Mouse (Mus musculus) forebrain, embryonic 10.5 days (tissue): ENCODE measurements at regions not wholly inside any gene's neighbourhood (a gene's known extent, or its start where the extent isn't known, plus 50 kb on each side); places are given as distances from the start of the nearest gene placed in this dataset.

ENCODE experiments used
- DNase-seq: peaks from one replicate; pipeline ENCODE4 v3.0.0-alpha.2; 2017; ENCODE audit warnings: low spot score; ENCODE audit errors: extremely low spot score
- H3K27ac ChIP-seq: fragments of 300-500 bp; sonication (generic); 2 replicates; pipeline ENCODE4 v1.5.1; 2016; ENCODE audit warnings: mild to moderate bottlenecking
- H3K27me3 ChIP-seq: fragments of 300-500 bp; sonication (generic); 2 replicates; pipeline ENCODE4 v1.6.1; 2016; ENCODE audit warnings: mild to moderate bottlenecking; ENCODE audit not compliant: poor library complexity, severe bottlenecking
- H3K36me3 ChIP-seq: fragments of 300-500 bp; sonication (generic); replicated peaks from 2 replicates; pipeline ENCODE4 v1.6.1; 2016; ENCODE audit warnings: mild to moderate bottlenecking, moderate library complexity
- H3K4me1 ChIP-seq: fragments of 300-500 bp; sonication (generic); 2 replicates; pipeline ENCODE4 v1.6.1; 2016
- H3K4me3 ChIP-seq: fragments of 300-500 bp; sonication (generic); 2 replicates; pipeline ENCODE4 v1.5.1; 2016; ENCODE audit warnings: mild to moderate bottlenecking, moderate library complexity
- H3K9me3 ChIP-seq: fragments of 300-500 bp; sonication (generic); 2 replicates; pipeline ENCODE4 v1.6.1; 2016; ENCODE audit warnings: mild to moderate bottlenecking, moderate library complexity
- WGBS: fragments of 180-500 bp; shearing (Covaris S2); methylation state at CpG from one replicate; pipeline ENCODE4 v1.1.7; 2016; 5-methylcytosine and 5-hydroxymethylcytosine counted together

DNA sequence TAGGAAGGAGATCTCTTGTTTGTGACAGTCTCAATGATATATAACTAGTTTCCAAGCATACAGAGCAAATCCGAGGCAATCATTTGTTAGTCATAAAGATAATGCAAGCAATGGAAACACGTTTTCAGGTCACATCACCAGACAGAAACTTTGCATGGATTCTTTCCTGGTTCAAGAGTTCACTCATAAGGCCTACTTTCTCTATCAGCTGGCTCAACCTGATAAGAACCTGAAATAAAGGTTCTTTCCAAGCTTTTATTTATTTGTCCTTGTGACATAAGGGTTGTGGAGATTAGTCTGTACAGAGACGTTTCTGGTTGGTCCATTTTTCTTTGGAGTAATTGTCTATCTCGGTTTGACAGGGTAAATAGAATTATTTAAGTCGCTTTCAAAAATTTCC, 122.7 kb upstream of the Cdkn2b start:
- Histone ChIP-seq H3K4me3 (no peak overlapping the region), H3K27me3 (no peaks in the 10 kb centered on the region), H3K4me1 (no peaks in the 10 kb centered on the region), H3K27ac (no peak overlapping the region), H3K36me3 (no peaks in the 10 kb centered on the region), H3K9me3 (no peaks in the 10 kb centered on the region)
- no peak for DNase-seq
- 85% methylated on average over 5 of the region's 5 CpGs for WGBS

DNA sequence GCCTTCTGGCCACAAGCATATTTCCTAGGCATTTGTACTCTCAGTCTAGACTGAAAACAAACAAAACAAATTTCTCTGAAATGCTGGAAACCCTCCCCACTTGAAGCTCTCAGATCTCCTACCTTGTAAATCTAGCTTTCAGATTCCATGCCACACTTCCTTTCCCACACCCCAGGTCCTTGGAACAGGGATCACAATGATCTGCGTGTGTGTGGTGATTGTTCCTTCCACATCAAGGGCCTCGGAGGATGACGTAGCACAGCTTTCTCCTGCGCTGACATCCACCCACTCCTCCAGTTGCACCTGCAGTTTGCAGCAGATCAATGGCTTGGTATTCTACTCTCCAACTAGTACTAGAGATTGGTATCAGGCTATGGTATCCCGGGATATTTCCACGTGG, 120.7 kb upstream of the Cdkn2b start:
- Histone ChIP-seq H3K27ac (no peak overlapping the region), H3K4me3 (no peak overlapping the region), H3K36me3 (no peaks in the 10 kb centered on the region), H3K9me3 (no peaks in the 10 kb centered on the region), H3K27me3 (no peaks in the 10 kb centered on the region), H3K4me1 (peaks cover 7% of the 10 kb centered on the region)
- 90% methylated on average over 6 of the region's 6 CpGs for WGBS
- no peak for DNase-seq

DNA sequence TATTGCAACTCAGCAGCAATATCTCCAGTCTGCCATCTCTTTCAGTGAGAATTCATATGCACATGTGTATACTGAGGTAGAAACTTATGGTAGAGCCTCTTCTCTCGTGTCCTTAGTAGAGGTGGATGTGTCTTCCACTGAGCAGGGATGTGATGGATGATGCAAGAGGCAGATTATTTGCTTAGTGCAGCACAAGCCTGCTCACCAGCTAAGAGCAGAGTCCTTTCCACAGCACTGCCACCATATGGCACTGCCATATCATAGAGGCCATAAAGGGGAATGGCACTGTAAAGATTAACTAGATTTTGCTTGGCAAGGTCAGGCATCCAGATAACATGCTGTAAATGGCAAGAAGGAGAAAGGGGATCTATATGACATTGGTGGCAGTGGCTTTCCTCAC, 117.6 kb upstream of the Cdkn2b start:
- WGBS: 82% methylated on average over 1 of the region's 1 CpGs
- Histone ChIP-seq H3K4me3 (no peak overlapping the region), H3K27ac (no peak overlapping the region), H3K36me3 (no peaks in the 10 kb centered on the region), H3K27me3 (no peaks in the 10 kb centered on the region), H3K9me3 (no peaks in the 10 kb centered on the region), H3K4me1 (peaks cover 7% of the 10 kb centered on the region)
- no peak for DNase-seq

DNA sequence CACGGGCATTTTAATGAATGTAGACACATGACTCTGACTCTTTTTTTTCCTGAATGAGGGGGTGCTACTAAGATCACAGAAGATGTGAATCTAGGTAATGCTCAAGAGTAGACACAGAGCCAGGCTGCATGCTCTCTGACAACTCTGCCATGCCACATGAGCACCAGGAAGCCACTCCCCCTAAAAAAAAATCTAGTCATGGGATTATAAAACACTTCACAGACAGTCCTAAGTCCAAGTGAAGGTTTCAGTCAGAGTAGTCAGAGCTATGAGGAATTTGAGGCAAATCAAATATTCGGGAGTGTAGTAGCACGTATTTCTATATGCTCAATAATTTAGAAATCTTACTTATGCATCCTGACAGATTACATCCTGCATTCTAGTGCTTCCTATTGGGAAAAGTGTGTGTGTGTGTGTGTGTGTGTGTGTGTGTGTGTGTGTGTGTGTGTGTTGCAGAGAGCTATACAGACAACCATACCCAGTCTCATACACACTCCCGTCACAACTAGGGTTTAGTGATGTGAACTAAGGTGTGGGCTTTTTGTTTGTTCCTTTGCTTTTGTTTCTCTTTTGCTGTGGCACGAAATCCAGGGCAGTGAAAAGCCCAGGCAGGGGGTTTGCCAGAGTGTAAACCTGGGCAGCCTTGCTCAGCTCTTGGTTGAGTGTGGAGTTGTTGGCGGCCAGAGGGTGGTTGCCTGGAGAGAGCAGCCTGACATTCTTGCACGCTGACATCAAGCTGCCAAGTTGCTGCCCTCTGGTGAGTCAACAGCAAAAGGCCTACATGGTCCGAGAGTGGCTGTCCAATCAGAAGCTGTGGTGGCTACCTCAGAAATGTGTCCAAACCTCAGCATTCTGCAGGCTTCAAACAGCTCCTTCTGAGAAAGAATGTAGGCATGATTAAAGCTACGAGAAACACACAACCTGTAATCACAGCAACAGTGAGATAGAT, 116.8 kb upstream of the Cdkn2b start:
- H3K9me3 ChIP-seq: no peaks in the 10 kb centered on the region
- WGBS: 59% methylated on average over 9 of the region's 9 CpGs
- no peak overlapping the region for H3K4me3 ChIP-seq
- H3K36me3 ChIP-seq: no peaks in the 10 kb centered on the region
- peak; percentile 18 for DNase-seq
- H3K4me1 ChIP-seq: peaks cover 7% of the 10 kb centered on the region
- H3K27ac ChIP-seq: no peak overlapping the region
- no peaks in the 10 kb centered on the region for H3K27me3 ChIP-seq

DNA sequence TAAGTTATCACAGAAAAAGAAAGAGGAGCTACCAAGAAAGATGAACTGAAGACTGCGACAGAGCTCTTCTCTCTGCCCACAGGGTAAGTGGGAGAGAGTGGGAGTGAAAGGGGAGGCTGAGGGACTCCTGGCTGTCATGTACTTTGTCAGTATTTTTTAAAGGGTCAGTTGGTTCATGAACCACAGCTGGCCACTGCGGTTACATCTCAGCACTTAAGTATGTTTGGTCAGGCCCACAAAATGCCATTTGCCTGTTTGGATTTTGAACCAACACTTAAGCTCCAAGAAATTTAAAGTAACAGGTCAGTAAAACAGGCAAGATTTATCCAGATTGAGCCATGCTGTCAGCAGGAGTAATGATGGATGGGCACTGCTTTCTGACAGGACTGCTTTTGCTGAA, 115.1 kb upstream of the Cdkn2b start:
- Histone ChIP-seq H3K9me3 (no peaks in the 10 kb centered on the region), H3K4me1 (peaks cover 7% of the 10 kb centered on the region), H3K4me3 (no peak overlapping the region), H3K27ac (no peak overlapping the region), H3K36me3 (no peaks in the 10 kb centered on the region), H3K27me3 (no peaks in the 10 kb centered on the region)
- WGBS: 87% methylated on average over 2 of the region's 2 CpGs
- DNase-seq: no peak

DNA sequence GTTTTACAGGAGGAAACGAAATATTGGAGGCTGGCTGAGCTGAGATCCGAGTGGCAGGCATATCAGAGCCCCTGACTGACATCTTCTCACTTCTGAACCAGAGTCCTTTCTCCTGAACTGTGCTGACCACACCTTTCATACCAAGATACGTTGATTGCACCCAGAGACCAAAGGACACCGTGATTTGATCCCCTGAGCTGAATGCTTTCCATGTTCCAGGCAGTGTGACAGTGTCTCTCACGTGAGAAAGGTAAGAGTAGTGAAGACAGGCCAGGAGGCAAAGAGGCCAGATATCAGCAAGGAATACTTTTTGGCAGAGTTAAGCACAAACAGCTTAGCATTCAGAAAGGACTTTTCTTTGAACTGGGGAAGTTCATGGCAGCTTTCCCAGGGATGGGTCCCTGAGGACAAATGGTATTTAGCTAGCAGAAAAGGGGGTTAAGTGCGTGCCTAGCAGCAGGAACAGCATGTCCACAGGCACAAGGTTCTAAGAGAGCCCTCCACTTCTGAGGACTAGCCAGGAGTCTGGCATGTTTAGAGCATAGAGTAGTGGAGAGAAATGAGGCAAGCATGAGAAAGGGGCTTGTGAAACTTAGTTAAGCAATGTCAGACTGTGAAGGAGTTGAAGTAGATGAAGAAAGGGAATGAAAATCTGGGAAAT, 111.0 kb upstream of the Cdkn2b start:
- no peaks in the 10 kb centered on the region for H3K4me1 ChIP-seq
- H3K27me3 ChIP-seq: no peaks in the 10 kb centered on the region
- DNase-seq: no peak
- H3K27ac ChIP-seq: no peak overlapping the region
- no peak overlapping the region for H3K4me3 ChIP-seq
- 79% methylated on average over 6 of the region's 6 CpGs for WGBS
- no peaks in the 10 kb centered on the region for H3K36me3 ChIP-seq
- no peaks in the 10 kb centered on the region for H3K9me3 ChIP-seq

DNA sequence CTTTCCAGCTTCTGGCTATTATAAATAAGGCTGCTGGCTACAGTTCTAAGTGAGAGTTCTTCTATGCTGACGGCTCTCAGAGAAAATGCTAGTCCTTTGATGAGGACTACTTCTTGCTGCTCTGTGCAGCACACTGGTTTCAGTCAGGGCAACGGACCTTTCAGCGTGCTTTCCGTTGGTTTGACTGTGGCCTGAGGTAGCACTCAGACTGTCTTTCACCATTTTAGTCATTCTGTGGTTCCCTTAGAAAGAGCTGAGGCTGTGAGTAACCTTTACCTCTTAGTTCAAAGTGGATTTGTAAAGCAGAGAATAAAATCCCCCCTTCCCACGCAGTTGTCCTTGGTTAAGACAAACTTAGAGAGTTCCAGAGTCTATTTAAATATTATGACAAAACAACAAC, 110.0 kb upstream of the Cdkn2b start:
- Histone ChIP-seq H3K27me3 (no peaks in the 10 kb centered on the region), H3K4me1 (no peaks in the 10 kb centered on the region), H3K27ac (no peak overlapping the region), H3K36me3 (no peaks in the 10 kb centered on the region), H3K9me3 (no peaks in the 10 kb centered on the region), H3K4me3 (no peak overlapping the region)
- WGBS: 91% methylated on average over 5 of the region's 5 CpGs
- no peak for DNase-seq

DNA sequence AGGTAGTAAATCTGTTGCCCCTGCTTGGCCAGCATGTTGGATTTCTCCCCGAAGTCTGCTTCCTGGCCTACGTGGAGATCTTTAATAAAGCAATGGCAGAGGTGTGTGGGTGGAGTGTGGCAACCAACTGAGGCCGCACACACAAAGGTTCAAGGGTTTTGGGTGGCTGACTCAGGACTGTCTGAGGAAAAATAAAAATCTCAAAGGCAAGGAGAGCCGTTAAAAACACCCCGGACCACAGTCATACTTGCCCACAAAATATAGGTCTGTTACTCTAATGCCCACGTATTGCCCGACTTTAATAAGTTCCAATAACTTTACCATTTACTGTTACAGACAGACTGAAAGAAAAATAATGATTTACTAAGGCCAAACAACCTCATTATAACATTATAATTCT, 108.7 kb upstream of the Cdkn2b start:
- no peaks in the 10 kb centered on the region for H3K36me3 ChIP-seq

DNA sequence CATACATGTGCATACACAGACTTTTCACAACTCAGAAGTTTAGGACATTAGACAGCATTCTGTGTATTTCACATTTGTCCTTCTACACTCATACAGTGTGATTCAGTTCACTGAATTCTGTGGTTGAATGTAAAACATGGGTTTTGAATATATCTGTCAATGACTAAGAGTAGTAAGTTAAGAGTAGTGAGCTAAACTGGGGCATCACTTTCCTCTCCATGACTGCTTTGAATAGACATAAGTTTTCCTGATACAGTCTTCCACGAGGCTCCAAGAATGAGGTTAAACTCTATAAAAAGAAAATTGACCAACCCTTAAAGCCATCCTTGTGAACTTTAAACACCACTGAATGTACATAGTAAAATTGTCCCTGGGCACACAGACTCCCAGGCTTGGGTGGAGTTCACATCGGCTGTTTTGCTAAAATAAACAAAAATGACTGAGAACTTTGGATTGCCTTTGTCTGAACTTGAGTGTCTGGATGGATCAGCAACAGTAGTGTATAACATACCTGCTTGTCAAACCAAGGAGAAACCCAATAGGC, 94.9 kb upstream of the Cdkn2b start:
- Histone ChIP-seq H3K27ac (no peak overlapping the region), H3K27me3 (no peaks in the 10 kb centered on the region), H3K36me3 (no peaks in the 10 kb centered on the region), H3K9me3 (no peaks in the 10 kb centered on the region), H3K4me1 (no peaks in the 10 kb centered on the region), H3K4me3 (no peak overlapping the region)
- 87% methylated on average over 2 of the region's 2 CpGs for WGBS
- no peak for DNase-seq

More for the DNA sequence above, 108.7 kb upstream of the Cdkn2b start:
- no peak overlapping the region for H3K27ac ChIP-seq
- 91% methylated on average over 7 of the region's 7 CpGs for WGBS
- H3K4me3 ChIP-seq: no peak overlapping the region
- no peaks in the 10 kb centered on the region for H3K9me3 ChIP-seq
- H3K4me1 ChIP-seq: no peaks in the 10 kb centered on the region
- no peaks in the 10 kb centered on the region for H3K27me3 ChIP-seq
- DNase-seq: no peak

DNA sequence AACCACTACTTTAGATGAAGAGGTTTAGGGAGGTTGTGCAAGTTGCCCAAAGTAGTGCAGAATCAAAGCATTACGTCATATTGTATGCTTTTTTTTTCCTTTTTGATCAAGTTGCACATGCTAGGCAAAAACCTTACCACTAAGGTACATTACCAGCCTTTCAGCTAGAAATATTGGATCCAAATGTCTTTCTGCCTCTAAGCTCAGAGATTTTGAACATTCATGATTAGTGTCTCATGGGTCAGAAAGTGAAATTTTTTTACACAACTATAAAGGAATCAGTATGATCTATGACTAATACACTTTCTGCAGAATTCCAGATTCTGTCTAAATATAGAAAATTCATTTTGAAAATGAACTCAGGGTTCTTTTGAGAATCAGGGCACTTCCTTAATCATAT, 92.3 kb upstream of the Cdkn2b start:
- Histone ChIP-seq H3K36me3 (no peaks in the 10 kb centered on the region), H3K27me3 (no peaks in the 10 kb centered on the region), H3K27ac (no peak overlapping the region), H3K4me3 (no peak overlapping the region), H3K4me1 (no peaks in the 10 kb centered on the region), H3K9me3 (no peaks in the 10 kb centered on the region)
- WGBS: 83% methylated on average over 1 of the region's 1 CpGs
- no peak for DNase-seq

DNA sequence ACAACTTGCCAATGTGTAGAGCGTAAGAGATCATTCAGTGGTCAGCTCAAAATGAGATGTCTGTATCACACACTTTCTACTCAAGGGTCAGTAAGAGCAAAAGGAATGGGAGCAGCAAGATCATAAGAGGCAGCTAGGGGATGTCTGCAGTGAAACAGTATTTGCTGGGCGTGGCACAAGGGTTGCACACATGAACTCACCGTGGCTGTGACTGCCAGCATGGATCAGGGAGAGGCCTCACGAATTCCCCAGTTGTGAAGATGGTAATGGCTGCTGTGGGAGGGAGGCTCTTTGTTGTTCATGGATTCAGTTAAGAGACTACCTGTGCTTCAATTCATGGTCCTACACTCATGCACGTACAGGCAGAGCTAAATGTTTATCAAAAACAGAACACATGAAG, 91.5 kb upstream of the Cdkn2b start:
- no peak for DNase-seq
- WGBS: 84% methylated on average over 5 of the region's 5 CpGs
- H3K36me3 ChIP-seq: no peaks in the 10 kb centered on the region
- H3K27me3 ChIP-seq: no peaks in the 10 kb centered on the region
- no peak overlapping the region for H3K27ac ChIP-seq
- H3K4me3 ChIP-seq: no peak overlapping the region
- no peaks in the 10 kb centered on the region for H3K4me1 ChIP-seq
- no peaks in the 10 kb centered on the region for H3K9me3 ChIP-seq

DNA sequence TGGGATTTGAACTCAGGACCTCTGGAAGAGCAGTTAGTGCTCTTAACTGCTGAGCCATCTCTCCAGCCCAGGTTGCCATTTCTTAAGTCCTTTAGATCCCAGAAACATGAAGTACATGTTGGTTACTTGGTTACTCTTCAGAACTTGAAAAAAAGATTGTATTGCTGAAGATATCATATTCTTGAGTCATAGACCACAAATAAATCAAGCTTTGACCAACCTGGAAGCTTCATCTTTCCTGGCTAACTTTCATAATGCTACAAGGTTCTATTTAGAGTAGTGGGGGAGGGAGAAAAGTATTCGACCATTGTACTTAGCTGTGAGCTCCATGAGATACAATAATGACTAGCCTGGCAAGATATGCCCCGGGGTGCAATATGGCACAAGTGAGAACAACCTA, 90.9 kb upstream of the Cdkn2b start:
- Histone ChIP-seq H3K4me3 (no peak overlapping the region), H3K27me3 (no peaks in the 10 kb centered on the region), H3K9me3 (no peaks in the 10 kb centered on the region), H3K36me3 (no peaks in the 10 kb centered on the region), H3K4me1 (no peaks in the 10 kb centered on the region), H3K27ac (no peak overlapping the region)
- DNase-seq: no peak
- 87% methylated on average over 2 of the region's 2 CpGs for WGBS

DNA sequence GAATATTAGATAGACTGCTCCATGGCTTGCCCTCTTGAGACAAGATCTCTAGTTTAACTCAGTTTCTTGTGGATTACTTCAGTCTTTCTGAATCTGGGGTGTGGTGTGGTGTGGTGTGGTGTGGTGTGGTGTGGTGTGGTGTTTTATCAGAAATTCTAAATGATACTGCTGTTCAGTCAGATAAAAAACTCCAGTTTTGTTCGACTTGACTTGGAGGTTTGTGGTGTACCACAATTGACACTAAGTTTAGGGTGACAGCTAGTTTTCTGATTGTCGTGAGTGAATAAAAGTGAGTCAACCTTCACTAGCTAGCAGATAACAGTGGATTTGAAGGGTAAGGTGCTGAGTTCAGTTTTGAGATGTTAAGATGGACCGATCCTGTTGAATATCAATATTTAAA, 89.5 kb upstream of the Cdkn2b start:
- Histone ChIP-seq H3K27ac (no peak overlapping the region), H3K4me3 (no peak overlapping the region), H3K4me1 (no peaks in the 10 kb centered on the region), H3K36me3 (no peaks in the 10 kb centered on the region), H3K9me3 (no peaks in the 10 kb centered on the region), H3K27me3 (no peaks in the 10 kb centered on the region)
- DNase-seq: no peak
- WGBS: 88% methylated on average over 3 of the region's 3 CpGs
